Mouse (Mus musculus) heart, adult 18-20 months (tissue): ENCODE measurements around the gene Gm10058. TPM values are rescaled to one million over a fixed set of nuclear protein-coding genes. Genes with fewer than 3 reads are reported as not detected.
"Not testable (repeated sequence)": the region's sequence is repeated elsewhere in the genome, so short reads cannot be mapped to it uniquely, and the experiment has no call there.

Experiments used
- DNase-seq, 2 experiments: peaks; one replicate each; pipeline ENCODE4 v3.0.0; 2021 to 2022; ENCODE audit warnings: mixed read lengths in 1 of 2
- long read RNA-seq, 2 experiments: library from polyadenylated mRNA; stranded (forward); transcript quantifications; one replicate each; pipeline ENCODE4 v2.0.0; 2021
- total RNA-seq, 2 experiments: library from RNA; stranded (reverse); gene quantifications; 2 replicates each; pipeline ENCODE4 v1.2.3; 2021

Gm10058 gene
- not detected for total RNA-seq
- long read RNA-seq, experiment 1, result 0 reads
- long read RNA-seq, experiment 2, result 0 reads

DNA sequence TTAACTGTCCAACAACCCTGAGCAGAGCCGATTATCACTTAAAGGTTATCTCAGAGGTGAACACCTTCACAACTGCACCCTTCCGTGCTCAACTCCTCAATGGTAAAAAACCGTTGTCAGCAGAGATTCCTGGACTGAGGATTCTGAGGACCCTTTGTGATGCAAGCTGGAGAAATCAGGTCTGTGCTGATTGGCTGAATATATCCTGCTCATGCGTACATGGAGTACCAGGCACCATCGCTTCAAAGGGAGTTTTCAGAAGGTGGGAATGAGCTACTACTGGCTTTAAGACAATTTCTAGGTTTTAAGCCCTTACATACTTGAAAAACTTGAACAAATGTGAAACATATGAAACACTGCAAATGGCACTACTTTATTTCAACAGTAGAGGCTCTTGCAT lies at the start of gene Gm10058:
Gm10058 (minus strand) TSS at position 101 of the 400 bp plus-strand sequence.
- not testable (repeated sequence) for DNase-seq
